Mouse (Mus musculus): ENCODE results near the gene Adamtsl5.

GRCm38 (mm10) chr10:80385811-80386734 lies 37.9 kb upstream of the Adamtsl5 start:
- TF ChIP-seq CTCF (IDR thresholded peaks at IDR 0.05; ENCODE audit: low read depth) (no peak), EP300 (optimal IDR thresholded peaks at IDR 0.05) (no peak)
